Mouse (Mus musculus) adrenal gland, postnatal 0 days (tissue): ENCODE measurements around the gene Col5a2. TPM values are rescaled to one million over a fixed set of nuclear protein-coding genes. Genes with fewer than 3 reads are reported as not detected.

Experiments used
- polyA plus RNA-seq: library from polyadenylated mRNA; unstranded; fragments of >200 nt; fragmentation: Nextera tagmentation; extraction: Ambion mirVana; gene quantifications from 2 replicates; pipeline ENCODE4 v1.2.1, GENCODE M21; 2015

Col5a2 gene
- polyA plus RNA-seq, result 35.6 and 55.5 TPM in 2 replicates

DNA sequence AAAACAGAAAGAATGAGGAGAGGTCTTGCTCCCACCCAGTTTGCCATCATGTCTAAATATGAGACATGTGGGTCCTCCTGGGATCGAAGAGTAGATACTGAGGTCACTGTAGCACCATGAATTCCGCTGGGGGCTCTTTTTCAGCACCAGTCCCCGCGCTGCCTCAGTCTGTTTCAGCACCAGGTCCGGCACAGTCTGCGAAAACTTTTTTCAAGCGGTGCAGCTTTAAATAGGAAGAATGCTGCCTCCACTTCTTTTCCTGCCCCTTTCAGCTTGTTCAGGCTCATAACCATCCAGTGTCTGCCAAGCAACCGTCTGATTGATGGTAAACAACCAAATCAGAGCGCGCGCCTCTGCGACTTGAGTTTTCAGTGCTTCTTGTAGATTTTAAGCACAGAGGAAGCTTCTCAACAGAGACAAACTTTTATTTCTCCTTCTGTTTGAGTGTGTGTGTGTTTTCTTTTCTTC, at the start of gene Col5a2:
Gene Col5a2 (minus strand): TSS at position 418 of the 468 bp plus-strand sequence.

Other genes with a start within 250 kb of the Col5a2 start
- 762 and 840 TPM in 2 replicates for gene Col3a1, start 191.7 kb downstream of the Col5a2 start, polyA plus RNA-seq